Mouse (Mus musculus): ENCODE measurements at regions not wholly inside any gene's neighbourhood (a gene's known extent, or its start where the extent isn't known, plus 50 kb on each side); places are given as distances from the start of the nearest gene placed in this dataset.

DNA sequence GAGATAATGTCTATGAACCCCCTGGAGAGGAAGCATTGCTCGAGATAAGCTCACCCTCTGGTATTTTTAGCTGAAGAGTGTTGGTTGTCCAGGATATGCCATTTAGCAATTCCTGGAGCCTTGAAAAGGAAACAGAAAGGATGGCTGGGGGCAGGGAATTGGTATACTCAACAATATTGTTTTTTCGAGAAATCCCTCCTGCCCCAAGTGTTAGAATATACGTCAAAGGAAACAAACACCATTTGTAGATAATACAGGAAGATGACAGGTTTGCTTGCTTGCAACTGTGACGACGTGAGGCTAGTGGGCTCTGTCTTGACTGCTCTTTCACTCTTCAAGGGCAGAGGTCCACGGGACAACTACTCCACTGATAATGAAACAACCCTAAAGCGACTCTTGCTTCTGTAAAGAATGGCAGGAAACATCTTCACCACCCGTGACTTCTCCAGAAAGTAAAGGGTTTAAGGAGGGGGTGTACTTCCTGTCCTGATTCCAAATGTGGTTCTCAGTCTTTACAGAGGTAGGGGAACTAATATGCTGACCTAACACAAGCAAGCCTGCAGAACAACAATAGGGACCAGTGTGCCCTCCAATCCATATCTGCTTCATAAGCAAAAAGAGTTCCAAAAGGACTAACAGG lies 270.3 kb downstream of the Ets1 start:
- DNase-seq (ENCODE audit: inconsistent ontology term) = no peak

DNA sequence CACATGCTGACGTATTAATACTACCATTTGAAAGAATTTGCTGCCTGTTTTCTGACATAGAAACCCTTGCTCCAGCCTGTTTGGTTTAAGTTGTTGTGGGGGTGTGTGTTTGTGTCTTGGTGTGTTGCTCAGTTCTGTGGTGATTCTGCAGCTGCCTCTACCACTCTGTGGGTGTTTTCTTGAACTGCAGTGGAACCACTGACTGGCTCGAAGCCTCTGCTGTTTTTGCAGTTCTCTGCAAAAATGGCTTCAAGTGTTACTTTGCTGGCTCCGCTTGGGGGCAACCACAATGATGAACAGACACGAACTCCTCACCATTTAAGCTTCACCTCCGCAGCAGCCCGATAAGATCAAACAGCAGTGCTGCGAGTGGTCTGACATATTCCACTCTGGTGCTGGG lies 274.6 kb downstream of the Ets1 start:
- no peak for DNase-seq (ENCODE audit: inconsistent ontology term)

DNA sequence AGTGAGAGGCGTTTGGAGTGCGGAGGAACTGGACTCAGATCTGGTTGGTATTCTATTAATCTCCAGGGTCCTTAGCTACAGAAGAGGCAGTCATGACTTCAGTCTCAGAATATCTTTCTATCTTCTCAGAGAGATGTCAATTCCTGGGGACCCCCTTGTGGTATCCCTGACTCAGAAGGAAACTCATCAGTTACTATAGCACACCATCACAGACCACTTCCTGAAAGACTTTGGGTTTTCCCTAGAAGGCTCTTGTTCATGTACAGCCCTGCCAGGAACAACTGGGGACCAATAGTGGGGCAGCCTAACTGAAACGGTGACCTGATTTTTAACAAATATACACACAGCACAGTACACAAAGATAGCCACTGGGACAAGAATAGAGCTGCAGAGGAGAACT lies 279.6 kb downstream of the Ets1 start:
- DNase-seq (ENCODE audit: inconsistent ontology term) = no peak

DNA sequence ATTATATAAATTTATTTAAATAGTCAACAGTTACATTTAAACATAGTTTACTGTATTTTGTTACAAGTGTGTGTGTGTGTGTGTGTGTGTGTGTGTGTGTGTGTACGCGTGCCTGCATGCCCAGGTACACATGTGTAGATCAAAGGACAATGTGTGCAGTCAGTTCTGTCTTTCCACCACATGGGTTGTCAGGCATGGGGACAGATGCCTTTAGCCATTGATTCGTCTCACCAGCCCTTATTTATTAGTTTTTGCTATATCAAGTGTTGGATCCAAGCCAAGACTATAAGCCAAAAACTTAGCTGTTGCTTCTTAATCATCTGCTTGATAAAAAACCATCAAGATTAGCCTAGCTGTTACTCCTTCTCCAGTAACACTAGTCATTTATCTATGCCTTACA lies 280.7 kb downstream of the Ets1 start:
- no peak for DNase-seq (ENCODE audit: inconsistent ontology term)

DNA sequence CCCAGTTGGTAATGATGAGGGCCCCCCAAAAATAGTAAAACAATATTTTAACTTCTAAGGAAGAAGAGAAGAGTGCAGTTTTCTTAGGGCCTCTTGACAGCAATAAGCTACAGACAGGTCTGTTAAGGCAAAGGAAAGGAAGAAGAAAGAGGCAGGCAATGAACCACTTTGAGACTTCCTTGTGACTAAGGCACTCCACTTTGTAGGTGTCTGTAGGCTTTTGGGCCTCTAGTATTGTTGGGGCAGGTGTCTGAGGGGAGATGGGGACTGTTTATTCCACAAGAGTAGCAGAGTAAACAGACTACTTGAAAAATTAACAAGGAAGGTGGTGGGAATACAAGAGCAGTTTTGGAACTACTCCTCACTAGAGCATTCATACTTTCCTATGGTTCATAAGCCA lies 287.9 kb downstream of the Ets1 start:
- DNase-seq (ENCODE audit: inconsistent ontology term) = no peak

DNA sequence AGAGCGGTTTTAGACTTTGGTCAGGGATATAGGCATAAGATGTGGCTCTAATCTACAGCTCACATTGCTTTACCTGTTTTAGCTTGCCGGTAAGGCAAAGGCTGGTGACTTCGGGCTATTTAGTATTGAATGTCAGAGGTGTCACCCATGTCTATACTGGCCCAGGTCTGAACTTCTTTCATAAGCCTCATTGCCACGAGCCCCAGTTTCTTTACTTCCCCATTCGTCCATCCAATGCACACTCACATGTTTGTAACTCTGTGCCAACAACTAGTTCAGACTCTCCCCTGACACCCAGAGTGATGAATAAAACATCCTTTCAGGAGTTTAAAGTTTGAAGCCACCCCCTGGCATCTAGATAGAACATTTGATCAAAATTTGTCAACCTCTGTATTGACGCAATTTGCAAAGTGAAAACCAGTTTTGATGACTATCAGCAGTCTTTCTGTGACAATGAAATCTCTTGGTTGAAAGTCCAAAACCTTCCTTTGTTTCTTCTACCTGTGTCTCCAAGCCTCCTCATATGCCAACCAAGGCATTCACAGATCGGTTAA lies 288.4 kb downstream of the Ets1 start:
- DNase-seq (ENCODE audit: inconsistent ontology term) = no peak

DNA sequence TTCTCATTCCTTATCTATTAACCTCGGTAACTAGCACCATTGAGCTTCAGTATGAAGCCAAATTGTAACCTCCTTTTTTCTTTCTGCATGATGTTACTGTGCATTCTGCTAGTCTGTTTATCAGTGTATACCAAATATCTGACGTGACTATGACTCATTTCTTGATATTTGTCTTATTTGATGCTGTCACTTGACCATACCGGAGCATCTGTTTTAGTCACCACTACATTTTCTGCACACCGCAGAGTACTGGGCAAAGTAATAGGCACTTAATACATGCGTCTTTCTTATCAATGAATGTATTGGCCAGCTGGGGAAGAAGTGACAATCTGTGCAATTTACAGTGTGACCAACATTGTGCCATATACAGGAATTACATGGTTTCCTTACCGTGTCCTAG lies 289.0 kb downstream of the Ets1 start:
- DNase-seq (ENCODE audit: inconsistent ontology term) = no peak

DNA sequence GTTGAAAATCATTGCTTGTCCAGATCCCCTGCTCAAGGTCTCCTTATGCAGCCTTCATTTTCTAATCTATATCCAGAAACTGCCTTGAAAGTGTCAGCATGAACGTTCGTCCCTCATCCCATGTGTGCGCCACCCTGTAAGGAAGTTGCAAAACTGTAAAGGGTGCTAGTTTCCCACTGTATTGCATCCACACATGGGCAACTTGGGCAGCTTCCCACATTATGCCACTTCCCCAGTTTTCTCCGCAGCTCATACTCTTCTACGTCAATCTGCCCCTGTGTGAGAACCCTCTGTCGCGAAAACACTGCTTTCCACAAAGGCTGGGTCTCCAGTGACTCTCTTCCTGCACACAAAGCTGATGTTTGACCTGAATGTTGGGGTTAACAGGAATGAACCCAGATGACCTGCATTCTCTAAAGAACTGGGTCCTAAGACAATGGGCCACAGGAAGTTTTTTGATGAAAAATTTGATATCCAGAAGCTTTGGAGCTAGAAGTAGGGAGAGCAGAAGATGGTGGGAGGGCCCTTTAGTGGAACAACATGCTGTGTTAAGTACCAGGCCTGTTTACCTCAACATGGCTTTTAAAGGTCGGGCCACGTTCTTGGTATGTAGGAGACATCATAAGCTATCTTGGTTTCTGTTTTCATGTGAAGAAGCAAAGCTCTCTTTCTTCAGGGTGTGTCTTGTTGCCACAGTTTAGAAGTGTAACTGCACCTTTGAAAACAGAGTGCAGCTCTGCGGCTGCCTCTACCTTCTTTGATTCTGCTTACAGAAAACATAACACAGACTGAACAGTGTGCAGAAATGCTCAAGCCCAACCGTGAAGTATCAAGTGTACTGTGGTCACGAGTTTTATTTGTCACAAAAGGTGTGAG lies 289.9 kb downstream of the Ets1 start:
- no peak for DNase-seq (ENCODE audit: inconsistent ontology term)

DNA sequence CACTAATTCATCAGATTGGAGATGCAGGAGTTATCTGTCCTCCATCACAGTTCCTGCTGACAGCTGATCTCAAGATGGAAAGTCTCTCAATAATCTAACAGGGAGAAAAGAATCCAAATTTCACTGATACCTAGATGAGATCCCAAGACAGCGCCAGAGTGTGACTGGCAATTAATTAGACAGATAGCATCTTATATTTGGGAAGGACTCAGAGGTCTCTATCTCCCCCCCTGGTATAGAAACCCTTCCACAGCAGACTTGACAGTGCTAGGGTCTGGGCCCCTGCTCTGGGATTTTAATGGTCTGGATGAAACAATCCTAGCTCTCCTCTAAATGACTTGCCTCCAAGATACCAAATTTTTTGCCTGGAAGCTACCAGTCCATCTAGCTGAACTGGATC lies 291.6 kb downstream of the Ets1 start:
- no peak for DNase-seq (ENCODE audit: inconsistent ontology term)

DNA sequence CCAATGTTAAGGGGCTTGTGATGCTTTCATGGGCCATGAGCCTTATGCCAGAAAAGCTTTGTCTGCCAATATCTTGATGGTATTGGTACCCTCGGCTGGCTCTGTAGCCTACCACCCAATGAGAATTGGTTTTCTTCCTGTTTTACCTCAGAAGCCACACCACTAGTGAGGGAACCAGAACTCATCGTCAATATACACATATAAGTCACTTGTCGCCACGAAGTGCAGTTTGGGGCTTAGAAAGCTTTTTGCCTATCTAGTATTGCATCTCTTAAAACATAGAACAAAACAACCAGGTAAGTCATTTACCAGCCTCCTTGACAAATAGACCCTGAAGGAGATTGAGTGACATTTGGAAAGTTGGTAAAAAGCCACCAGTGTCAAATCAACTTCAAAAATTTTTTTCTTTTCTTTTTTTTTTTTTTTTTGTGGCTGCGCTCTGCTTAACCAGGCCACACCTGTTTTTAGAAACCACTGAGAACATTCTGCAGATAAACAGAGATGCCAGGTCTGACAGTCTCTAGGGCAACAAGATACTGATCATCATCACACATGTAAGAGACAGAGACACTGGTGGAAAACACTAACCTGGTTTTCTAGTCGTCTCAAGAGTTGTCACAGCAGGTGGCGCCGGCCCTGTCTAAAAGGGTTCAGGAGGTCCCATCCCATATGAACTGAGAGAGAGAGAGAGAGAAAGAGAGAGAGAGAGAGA lies 292.4 kb downstream of the Ets1 start:
- DNase-seq (ENCODE audit: inconsistent ontology term) = no peak

DNA sequence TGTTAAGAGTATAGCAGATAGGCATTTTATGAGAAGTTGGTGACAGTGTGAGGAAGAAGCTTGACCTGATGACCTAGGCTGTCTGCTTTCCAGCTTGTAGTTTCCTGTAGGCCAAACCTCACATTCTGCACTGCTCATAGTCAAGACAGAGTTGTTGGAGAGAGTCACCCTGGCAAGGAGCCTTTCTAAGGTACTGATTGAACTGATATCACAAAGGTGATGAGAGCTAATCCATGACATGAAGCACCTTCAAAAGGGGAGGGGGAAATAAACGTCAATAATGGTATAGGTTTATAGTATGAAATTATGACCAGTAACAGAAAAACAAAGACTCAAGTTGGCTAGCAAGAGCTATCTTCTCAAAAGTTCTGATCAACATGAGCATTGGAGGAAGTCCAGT lies 293.3 kb downstream of the Ets1 start:
- no peak for DNase-seq (ENCODE audit: inconsistent ontology term)

DNA sequence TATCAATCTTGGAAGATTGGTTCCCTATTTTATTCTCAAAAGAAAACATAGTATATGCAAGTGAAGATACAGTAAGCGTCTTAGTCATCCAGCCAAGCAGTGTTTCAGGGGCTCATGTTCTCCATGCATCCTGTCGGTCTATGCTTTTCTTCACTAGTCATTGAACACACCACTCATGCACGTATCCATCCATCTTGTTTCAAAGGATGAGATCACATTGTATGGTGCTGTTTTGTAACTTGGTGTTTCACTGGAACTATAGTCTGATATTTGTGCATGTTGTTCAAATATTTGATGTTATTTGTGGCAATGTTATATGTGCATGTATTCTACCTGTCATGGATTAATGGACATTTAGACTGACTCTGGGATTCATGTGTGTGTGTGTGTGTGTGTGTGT lies 293.8 kb downstream of the Ets1 start:
- no peak for DNase-seq (ENCODE audit: inconsistent ontology term)

DNA sequence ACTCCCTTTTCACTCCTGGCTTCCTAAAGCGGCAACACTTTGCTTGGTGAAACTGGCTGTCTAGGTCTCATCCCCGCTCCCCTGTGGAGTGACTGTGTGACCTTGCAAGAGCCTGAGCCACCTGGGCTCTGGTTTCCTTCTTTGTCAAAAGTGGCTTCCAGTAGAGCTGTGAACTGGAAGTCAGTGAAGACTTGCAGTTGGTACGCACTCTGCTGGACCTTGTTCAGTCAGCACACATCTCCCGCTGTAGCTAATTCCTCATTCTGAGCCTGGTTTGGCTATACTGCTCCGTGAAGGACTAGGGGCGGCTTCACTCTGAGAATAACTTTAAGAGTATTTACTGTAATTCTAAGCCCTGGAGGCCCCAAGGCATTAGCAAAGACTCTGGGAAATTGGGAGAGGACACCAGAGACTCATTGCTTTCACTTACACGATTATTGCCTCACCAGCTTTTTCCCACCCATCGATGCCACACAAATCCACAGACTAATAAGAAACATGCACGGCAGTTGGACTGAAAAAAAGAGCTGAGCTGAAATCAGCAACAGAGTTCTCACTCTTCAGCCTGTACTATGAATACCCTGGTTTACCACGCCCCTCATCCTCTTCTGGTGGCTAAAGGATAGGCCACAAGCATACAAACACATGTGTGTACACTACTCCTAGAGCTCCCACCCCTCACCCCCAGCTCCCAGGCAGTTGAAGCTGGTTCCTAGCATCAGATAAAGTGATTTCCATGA lies 295.4 kb downstream of the Ets1 start:
- no peak for DNase-seq (ENCODE audit: inconsistent ontology term)

DNA sequence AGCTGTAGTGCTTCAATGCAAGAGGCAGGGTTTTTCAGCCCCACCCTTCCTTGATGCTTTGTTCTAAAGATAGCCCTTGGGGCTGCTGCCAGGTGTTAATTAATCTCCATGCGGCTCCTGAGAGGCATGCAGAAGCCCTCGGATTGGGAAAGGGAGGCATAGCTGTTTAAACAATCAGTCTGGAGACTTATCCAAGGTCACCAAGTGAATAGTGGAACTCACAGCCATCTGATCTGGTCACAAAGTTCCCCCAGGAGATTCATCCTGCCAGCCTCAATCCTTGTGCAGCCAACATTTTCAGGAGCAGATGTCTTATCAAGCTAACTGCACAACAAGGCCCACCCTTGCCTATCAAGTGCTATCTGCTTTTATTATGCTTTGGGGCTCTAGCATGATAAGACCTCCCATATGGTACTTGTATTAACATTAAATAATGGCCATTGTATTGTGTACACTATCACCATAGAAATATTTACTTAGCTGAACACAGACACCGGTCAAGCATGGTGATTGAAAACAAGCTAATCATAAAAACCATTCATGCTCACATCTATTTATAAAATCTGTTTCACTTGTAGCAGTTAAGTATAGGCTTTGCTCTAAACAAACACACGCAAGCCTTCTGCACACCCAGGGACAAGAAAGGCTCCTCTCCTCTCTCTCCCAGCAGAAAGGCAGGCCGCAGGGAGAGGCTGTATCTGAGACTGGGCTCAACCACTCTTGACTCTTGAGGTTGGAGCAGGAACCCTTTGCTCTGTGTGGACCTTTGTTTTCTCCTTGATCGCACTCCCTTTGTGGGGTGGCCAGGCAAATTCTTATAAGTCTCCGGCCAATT lies 297.4 kb downstream of the Ets1 start:
- DNase-seq (ENCODE audit: inconsistent ontology term) = no peak

DNA sequence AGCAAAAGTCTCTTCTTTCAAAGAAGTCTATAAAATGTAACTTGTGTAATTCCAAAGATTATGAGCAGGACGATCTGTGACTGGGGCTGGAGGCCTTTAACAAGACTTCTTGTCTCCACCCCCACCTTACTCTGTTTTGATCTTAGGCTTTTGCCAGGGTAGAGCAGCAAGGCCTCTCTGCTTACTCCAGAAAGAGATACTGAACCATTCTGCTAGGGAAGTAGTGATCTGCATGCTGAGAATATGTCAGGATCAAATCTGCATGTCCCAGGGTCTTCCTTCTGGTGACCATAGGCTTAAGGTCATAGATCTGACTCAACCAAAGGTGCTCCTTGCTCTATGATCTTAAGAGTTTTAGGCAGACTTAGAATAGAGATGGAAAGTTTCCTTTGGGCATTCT lies 298.4 kb downstream of the Ets1 start:
- no peak for DNase-seq (ENCODE audit: inconsistent ontology term)

DNA sequence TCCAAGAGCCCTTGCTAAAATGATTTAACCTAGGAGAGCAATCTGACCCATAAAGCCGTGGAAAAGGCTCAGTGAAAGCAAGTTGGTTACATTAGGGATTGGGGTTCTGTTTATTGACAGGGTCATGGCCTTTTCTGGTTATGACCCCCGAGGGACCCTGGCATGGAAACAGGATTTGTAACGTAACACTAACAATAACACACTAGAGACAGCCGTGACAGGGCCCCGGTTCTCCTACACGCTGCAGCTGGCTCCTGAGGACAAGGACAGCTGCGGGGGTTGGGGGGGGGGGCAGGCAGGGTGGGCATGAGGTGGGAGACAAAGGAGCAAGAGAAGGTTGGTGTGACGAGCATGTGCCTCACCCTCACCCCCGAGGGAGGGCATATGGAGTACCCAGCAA lies 300.4 kb downstream of the Ets1 start:
- DNase-seq (ENCODE audit: inconsistent ontology term) = no peak

DNA sequence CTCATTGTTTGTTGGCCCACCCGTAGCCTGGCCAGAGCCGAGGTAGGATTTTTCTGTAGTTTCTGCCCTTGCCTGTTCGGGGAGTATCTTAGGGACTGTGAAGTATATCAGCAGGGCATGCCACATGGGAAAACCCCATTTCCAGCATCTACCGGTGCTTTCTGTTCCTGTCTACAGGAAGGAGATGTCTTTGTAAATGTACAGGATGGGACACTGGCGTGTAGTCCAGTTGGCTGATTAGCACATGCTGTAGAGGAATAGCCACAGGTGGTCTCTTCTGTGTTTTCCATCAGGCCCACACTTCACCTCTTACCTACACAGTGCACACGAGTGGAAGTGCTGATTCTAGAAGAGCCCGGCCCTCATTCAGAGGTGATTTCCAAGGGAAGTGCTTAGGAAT lies 301.4 kb downstream of the Ets1 start:
- DNase-seq (ENCODE audit: inconsistent ontology term) = no peak

DNA sequence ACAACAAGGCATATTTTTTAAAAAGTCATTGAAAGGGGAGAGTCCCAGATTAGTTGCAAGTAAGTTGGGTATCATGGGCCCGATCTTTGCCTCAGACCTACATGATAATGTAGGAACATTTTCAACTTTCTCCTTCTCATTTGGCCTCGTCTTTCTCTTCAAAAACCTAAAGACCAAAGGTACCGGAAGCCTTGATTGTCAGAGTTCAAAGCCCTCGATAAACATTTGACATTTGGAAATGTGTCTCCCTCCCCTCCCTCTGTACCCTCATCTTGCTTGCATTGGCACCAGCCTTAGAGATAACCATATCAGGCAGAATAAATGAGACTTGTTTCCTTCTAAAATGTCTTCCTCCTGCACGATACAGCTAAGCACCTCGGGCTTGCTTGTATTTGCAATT lies 302.8 kb downstream of the Ets1 start:
- DNase-seq (ENCODE audit: inconsistent ontology term) = no peak

DNA sequence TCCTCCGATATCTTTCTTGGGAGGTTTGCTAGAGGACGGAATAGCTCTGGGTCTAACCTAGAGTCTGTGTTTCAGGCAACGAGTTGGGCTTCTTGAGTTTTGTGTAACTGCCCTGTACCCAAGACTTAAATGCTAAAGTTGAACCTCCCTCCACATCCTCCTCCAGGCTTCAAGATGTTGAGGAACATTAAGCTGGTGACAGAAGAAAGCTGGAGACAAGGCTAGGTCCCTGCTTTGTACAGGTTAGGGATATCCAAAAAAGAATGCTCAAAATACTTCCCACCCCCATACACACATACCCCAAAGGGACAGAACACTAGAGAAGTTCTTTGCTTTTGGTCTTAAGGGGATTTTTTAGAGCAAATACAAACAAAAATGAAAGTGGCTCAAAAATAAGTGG lies 303.6 kb downstream of the Ets1 start:
- DNase-seq (ENCODE audit: inconsistent ontology term) = no peak

DNA sequence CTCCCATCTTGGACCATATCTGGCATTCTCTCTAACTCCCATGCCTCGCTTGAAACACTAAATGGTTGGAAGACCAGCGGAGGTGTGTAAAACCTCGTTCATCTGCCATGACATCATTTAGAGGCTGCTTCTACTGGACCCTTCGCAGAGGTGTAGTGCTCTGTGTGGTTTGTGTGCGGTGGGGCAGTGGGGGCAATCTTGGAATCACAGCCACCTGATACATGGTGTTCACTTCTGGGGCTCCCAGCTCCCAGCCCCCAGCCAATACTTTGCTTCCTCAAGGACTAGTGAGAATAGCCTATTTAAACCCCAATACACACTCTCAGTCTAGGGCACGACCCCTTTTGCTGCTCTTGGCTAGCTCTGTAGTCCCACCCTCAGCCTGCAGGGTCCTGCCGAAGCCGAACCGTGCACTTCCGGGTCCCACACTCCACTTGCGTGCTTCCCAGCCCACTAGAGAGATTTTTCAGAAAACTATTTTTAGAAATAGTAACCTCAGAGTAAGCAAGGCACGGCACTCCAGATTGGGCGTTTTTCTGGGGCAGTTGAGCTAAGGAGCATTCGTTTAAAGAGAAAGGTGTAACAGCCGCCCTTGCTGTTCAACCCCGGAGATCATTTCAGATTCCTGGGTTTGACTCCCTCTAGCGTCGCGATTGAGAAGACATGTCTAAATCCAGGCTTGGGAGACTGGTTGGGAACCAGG lies 304.2 kb downstream of the Ets1 start:
- peak; percentile 77 for DNase-seq (ENCODE audit: inconsistent ontology term)
